Mouse (Mus musculus) olfactory bulb, adult 2 months (tissue): ENCODE data around the gene Tmem132a.

Experiments
- CTCF ChIP-seq: fragments of 200-500 bp; IDR thresholded peaks from 2 replicates; pipeline ENCODE4 v1.5.1; 2012; ENCODE audit warnings: low read depth, mild to moderate bottlenecking, low read length, moderate library complexity; ENCODE audit not compliant: insufficient read depth
- POLR2A ChIP-seq: fragments of 200-500 bp; IDR thresholded peaks from 2 replicates; pipeline ENCODE4 v1.6.1; 2012; ENCODE audit warnings: mild to moderate bottlenecking, low read depth, low read length, moderate library complexity; ENCODE audit not compliant: insufficient read depth

DNA sequence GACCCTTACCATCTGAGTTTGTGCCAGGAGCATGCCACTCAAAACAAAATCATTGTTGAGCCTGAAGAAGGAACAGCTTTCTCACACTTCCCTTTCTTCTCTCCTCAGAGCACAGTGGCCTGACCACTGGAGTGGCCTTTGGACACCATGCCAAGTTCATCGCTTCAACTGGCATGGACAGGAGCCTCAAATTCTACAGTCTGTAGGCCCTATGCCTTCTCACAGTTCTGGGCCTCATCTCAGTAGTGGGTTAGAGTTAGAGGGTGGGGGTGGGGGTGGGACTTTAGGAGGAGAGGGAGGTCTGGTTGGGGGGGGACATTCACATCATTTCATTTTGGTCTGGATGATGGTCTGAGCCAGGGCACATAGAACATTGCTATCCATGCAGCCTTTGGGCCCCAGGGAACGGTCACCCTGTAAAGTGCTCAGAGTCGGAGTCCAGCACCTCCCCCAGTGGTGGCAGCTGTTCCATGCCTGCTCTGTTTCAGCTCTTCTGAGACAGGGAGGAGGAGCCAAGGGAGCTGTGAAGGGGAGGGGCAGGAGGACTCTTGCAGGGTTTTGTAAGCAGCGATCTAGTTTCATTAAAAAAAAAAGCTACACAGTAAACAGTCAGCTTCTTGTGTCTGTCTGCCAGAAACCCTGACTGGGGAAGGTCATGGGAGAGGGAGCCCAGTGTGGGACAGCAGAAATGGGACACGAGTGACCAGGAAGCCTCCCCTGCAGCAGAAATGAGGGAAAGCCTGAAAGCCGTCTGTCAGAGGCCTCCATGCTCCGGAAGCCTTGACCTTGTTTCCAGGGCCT, 35.4 kb upstream of the Tmem132a start:
- TF ChIP-seq CTCF (no peak), POLR2A (no peak)
